Mouse (Mus musculus): ENCODE results near the gene Slc27a4. TPM values are rescaled to one million over a fixed set of nuclear protein-coding genes. Genes with fewer than 3 reads are reported as not detected.
A peak's percentile ranks its signal among the peaks of the same experiment; 100 is the strongest.

Gene Slc27a4
- polyA plus RNA-seq, 1 experiment from 2014 or later, result 10.6 TPM

- ATAC-seq (replicated peaks; ENCODE audit: extremely low read depth, insufficient read depth, low FRiP score), result peak; percentile 71
- no peaks in the 10 kb centered on the region for H3K27me3 ChIP-seq (ENCODE audit: control insufficient read depth, insufficient read depth, low read length)
- no peaks in the 10 kb centered on the region for H3K9me3 ChIP-seq (replicated peaks; ENCODE audit: control insufficient read depth, low read length)
- no peak overlapping the region; the same call in 1 of the 2 replicates for H3K4me3 ChIP-seq (ENCODE audit: low read length)
- H3K9ac ChIP-seq (ENCODE audit: low read length), result no peak overlapping the region
- 36% methylated on average over 8 of the region's 8 CpGs for WGBS
- 0 out of 2 replicates have a peak overlapping the region, but pooled peaks have one; percentile 33 for H3K27ac ChIP-seq (ENCODE audit: low read length)
- peaks cover 11% of the 10 kb centered on the region for H3K4me1 ChIP-seq (ENCODE audit: control insufficient read depth, insufficient read depth, low read length)
- H3K36me3 ChIP-seq (ENCODE audit: control insufficient read depth, insufficient read depth), result peaks cover 18% of the 10 kb centered on the region
- 0 out of 2 replicates have a peak overlapping the region, but pooled peaks have one; percentile 34 for H3K4me2 ChIP-seq (ENCODE audit: low read depth, low read length)
Observed at GRCm38 (mm10) chr2:29817426-29818232, 15.2 kb downstream of the Slc27a4 start.

- Histone ChIP-seq H3K27me3 (ENCODE audit: control insufficient read depth, insufficient read depth, low read length) (no peaks in the 10 kb centered on the region), H3K4me2 (ENCODE audit: low read depth, low read length) (peak overlapping the region; percentile 83; the same call in 1 of the 2 replicates), H3K27ac (ENCODE audit: low read length) (peak overlapping the region; percentile 89), H3K9me3 (replicated peaks; ENCODE audit: control insufficient read depth, low read length) (no peaks in the 10 kb centered on the region), H3K4me3 (ENCODE audit: low read length) (no peak overlapping the region), H3K9ac (ENCODE audit: low read length) (no peak overlapping the region), H3K36me3 (ENCODE audit: control insufficient read depth, insufficient read depth) (peaks cover 9% of the 10 kb centered on the region), H3K4me1 (ENCODE audit: control insufficient read depth, insufficient read depth, low read length) (peaks cover 11% of the 10 kb centered on the region)
- no peak for ATAC-seq (replicated peaks; ENCODE audit: extremely low read depth, insufficient read depth, low FRiP score)
- 31% methylated on average over 2 of the region's 2 CpGs for WGBS
Observed at GRCm38 (mm10) chr2:29819363-29819762, 16.9 kb downstream of the Slc27a4 start.

- Histone ChIP-seq H3K9me3 (replicated peaks; ENCODE audit: control insufficient read depth, low read length) (no peaks in the 10 kb centered on the region), H3K36me3 (ENCODE audit: control insufficient read depth, insufficient read depth) (peaks cover 9% of the 10 kb centered on the region), H3K9ac (ENCODE audit: low read length) (peak within 1 kb of the TSS; percentile 82), H3K4me2 (ENCODE audit: low read depth, low read length) (peak within 1 kb of the TSS; percentile 83), H3K27ac (ENCODE audit: low read length) (peak within 1 kb of the TSS; percentile 89), H3K4me1 (ENCODE audit: control insufficient read depth, insufficient read depth, low read length) (peaks cover 11% of the 10 kb centered on the region), H3K27me3 (ENCODE audit: control insufficient read depth, insufficient read depth, low read length) (no peaks in the 10 kb centered on the region), H3K4me3 (ENCODE audit: low read length) (peak within 1 kb of the TSS; percentile 60)
- ATAC-seq (replicated peaks; ENCODE audit: extremely low read depth, insufficient read depth, low FRiP score), result peak; percentile 68
- WGBS, result 2% methylated on average over 35 of the region's 35 CpGs
Observed at GRCm38 (mm10) chr2:29820025-29820817, 17.8 kb downstream of the Slc27a4 start, which contains the start of gene Urm1. Gene Urm1 (plus strand): TSS chr2:29820075.

- no peak for ATAC-seq (replicated peaks; ENCODE audit: extremely low read depth, insufficient read depth, low FRiP score)
- peak overlapping the region; percentile 88 for H3K27ac ChIP-seq (ENCODE audit: low read length)
- no peaks in the 10 kb centered on the region for H3K9me3 ChIP-seq (replicated peaks; ENCODE audit: control insufficient read depth, low read length)
- 12% methylated on average over 11 of the region's 11 CpGs for WGBS
- no peaks in the 10 kb centered on the region for H3K36me3 ChIP-seq (ENCODE audit: control insufficient read depth, insufficient read depth)
- peak overlapping the region; percentile 75 for H3K9ac ChIP-seq (ENCODE audit: low read length)
- H3K4me1 ChIP-seq (ENCODE audit: control insufficient read depth, insufficient read depth, low read length), result peaks cover 12% of the 10 kb centered on the region
- H3K27me3 ChIP-seq (ENCODE audit: control insufficient read depth, insufficient read depth, low read length), result no peaks in the 10 kb centered on the region
- H3K4me3 ChIP-seq (ENCODE audit: low read length), result peak overlapping the region; percentile 83
- peak overlapping the region; percentile 84 for H3K4me2 ChIP-seq (ENCODE audit: low read depth, low read length)
Observed at GRCm38 (mm10) chr2:29826318-29826925, 24.0 kb downstream of the Slc27a4 start.

- peak overlapping the region; percentile 87 for H3K9ac ChIP-seq (ENCODE audit: low read length)
- H3K27me3 ChIP-seq (ENCODE audit: control insufficient read depth, insufficient read depth, low read length), result no peaks in the 10 kb centered on the region
- ATAC-seq (replicated peaks; ENCODE audit: extremely low read depth, insufficient read depth, low FRiP score), result peak; percentile 98
- peak overlapping the region; percentile 88 for H3K27ac ChIP-seq (ENCODE audit: low read length)
- H3K4me1 ChIP-seq (ENCODE audit: control insufficient read depth, insufficient read depth, low read length), result peaks cover 12% of the 10 kb centered on the region
- H3K36me3 ChIP-seq (ENCODE audit: control insufficient read depth, insufficient read depth), result no peaks in the 10 kb centered on the region
- peak overlapping the region; percentile 83 for H3K4me3 ChIP-seq (ENCODE audit: low read length)
- WGBS, result under 1% methylated on average over 48 of the region's 48 CpGs
- no peaks in the 10 kb centered on the region for H3K9me3 ChIP-seq (replicated peaks; ENCODE audit: control insufficient read depth, low read length)
- peak overlapping the region; percentile 84 for H3K4me2 ChIP-seq (ENCODE audit: low read depth, low read length)
Observed at GRCm38 (mm10) chr2:29826926-29827708, 24.7 kb downstream of the Slc27a4 start.

GRCm38 (mm10) chr2:29827709-29828024 lies 25.2 kb downstream of the Slc27a4 start:
- H3K9me3 ChIP-seq (replicated peaks; ENCODE audit: control insufficient read depth, low read length), result no peaks in the 10 kb centered on the region
- H3K4me1 ChIP-seq (ENCODE audit: control insufficient read depth, insufficient read depth, low read length), result peaks cover 12% of the 10 kb centered on the region
- H3K27me3 ChIP-seq (ENCODE audit: control insufficient read depth, insufficient read depth, low read length), result no peaks in the 10 kb centered on the region
- no peak for ATAC-seq (replicated peaks; ENCODE audit: extremely low read depth, insufficient read depth, low FRiP score)
- H3K4me3 ChIP-seq (ENCODE audit: low read length), result peak overlapping the region; percentile 83
- peak overlapping the region; percentile 78 for H3K4me2 ChIP-seq (ENCODE audit: low read depth, low read length)
- no peaks in the 10 kb centered on the region for H3K36me3 ChIP-seq (ENCODE audit: control insufficient read depth, insufficient read depth)
- no peak overlapping the region for H3K27ac ChIP-seq (ENCODE audit: low read length)
- peak overlapping the region; percentile 87 for H3K9ac ChIP-seq (ENCODE audit: low read length)
- WGBS, result under 1% methylated on average over 12 of the region's 12 CpGs

GRCm38 (mm10) chr2:29831106-29831505 lies 28.7 kb downstream of the Slc27a4 start:
- H3K27me3 ChIP-seq (ENCODE audit: control insufficient read depth, insufficient read depth, low read length), result no peaks in the 10 kb centered on the region
- ATAC-seq (replicated peaks; ENCODE audit: extremely low read depth, insufficient read depth, low FRiP score), result no peak
- H3K9me3 ChIP-seq (replicated peaks; ENCODE audit: control insufficient read depth, low read length), result no peaks in the 10 kb centered on the region
- H3K27ac ChIP-seq (ENCODE audit: low read length), result no peak overlapping the region
- H3K4me2 ChIP-seq (ENCODE audit: low read depth, low read length), result no peak overlapping the region
- peaks cover 8% of the 10 kb centered on the region for H3K36me3 ChIP-seq (ENCODE audit: control insufficient read depth, insufficient read depth)
- peaks cover 11% of the 10 kb centered on the region for H3K4me1 ChIP-seq (ENCODE audit: control insufficient read depth, insufficient read depth, low read length)
- no peak overlapping the region for H3K9ac ChIP-seq (ENCODE audit: low read length)
- no peak overlapping the region for H3K4me3 ChIP-seq (ENCODE audit: low read length)
- 79% methylated on average over 4 of the region's 4 CpGs for WGBS

- H3K4me3 ChIP-seq (ENCODE audit: low read length), result no peak overlapping the region
- 96% methylated on average over 5 of the region's 5 CpGs for WGBS
- ATAC-seq (replicated peaks; ENCODE audit: extremely low read depth, insufficient read depth, low FRiP score), result no peak
- no peak overlapping the region for H3K27ac ChIP-seq (ENCODE audit: low read length)
- H3K4me1 ChIP-seq (ENCODE audit: control insufficient read depth, insufficient read depth, low read length), result no peaks in the 10 kb centered on the region
- no peaks in the 10 kb centered on the region for H3K9me3 ChIP-seq (replicated peaks; ENCODE audit: control insufficient read depth, low read length)
- H3K27me3 ChIP-seq (ENCODE audit: control insufficient read depth, insufficient read depth, low read length), result no peaks in the 10 kb centered on the region
- no peak overlapping the region for H3K4me2 ChIP-seq (ENCODE audit: low read depth, low read length)
- H3K36me3 ChIP-seq (ENCODE audit: control insufficient read depth, insufficient read depth), result peaks cover 8% of the 10 kb centered on the region
- H3K9ac ChIP-seq (ENCODE audit: low read length), result no peak overlapping the region
Observed at GRCm38 (mm10) chr2:29833796-29834195, 31.4 kb downstream of the Slc27a4 start.

Data from heart, embryonic 16.5 days (tissue).